Mouse (Mus musculus) urinary bladder, adult 2 months (tissue): ENCODE results near the gene Svip. TPM values are rescaled to one million over a fixed set of nuclear protein-coding genes. Genes with fewer than 3 reads are reported as not detected.

Source experiments
- DNase-seq: peaks from one replicate; pipeline ENCODE4 v3.0.0; 2022; ENCODE audit warnings: low spot score
- polyA plus RNA-seq: library from polyadenylated mRNA; depleted of rRNA; stranded (reverse); fragments of >200 nt; gene quantifications from 2 replicates; pipeline ENCODE4 v1.2.3, GENCODE M21; 2012; rRNA removed

The Svip gene
- polyA plus RNA-seq, 1 experiment = 13.5 TPM

DNA sequence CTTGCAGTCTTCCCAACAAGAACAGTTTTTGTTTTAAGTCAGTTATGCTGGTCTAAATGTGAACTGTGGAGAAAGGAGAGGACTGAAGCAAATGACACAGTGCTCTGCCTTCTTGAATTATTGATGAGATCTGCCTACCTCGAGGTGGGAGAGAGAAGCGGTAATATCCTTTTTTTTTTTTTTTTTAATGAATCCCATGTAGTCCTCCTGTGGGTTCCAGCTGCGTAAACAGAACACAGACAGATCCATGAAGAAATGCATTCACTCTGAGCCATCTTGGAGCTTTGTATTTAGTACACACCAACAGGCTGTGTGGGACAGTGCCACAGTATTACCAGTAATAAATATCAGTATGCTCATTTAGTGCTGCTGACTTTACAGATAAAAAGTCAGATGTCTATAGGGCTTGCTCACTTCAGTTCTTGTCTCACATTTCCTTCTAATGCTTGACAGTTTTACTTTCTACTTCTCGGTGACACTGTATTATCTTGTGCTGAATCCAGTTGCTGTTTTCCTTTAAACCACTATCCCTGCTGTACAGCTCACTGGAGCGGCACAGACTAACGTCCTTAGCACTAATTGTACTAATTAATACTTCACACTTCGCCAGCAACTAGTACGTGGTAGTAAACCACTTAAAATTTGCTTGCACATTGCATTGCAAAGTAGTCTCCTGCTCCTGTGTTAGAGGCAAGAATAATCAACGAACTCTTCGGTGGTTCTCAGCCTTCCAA lies 43.4 kb downstream of the Svip start:
- DNase-seq = no peak

- no peak for DNase-seq
Measured at GRCm38 (mm10) chr7:51960698-51961374, 45.0 kb downstream of the Svip start.

GRCm38 (mm10) chr7:51957766-51958165 lies 48.1 kb downstream of the Svip start:
- no peak for DNase-seq

DNA sequence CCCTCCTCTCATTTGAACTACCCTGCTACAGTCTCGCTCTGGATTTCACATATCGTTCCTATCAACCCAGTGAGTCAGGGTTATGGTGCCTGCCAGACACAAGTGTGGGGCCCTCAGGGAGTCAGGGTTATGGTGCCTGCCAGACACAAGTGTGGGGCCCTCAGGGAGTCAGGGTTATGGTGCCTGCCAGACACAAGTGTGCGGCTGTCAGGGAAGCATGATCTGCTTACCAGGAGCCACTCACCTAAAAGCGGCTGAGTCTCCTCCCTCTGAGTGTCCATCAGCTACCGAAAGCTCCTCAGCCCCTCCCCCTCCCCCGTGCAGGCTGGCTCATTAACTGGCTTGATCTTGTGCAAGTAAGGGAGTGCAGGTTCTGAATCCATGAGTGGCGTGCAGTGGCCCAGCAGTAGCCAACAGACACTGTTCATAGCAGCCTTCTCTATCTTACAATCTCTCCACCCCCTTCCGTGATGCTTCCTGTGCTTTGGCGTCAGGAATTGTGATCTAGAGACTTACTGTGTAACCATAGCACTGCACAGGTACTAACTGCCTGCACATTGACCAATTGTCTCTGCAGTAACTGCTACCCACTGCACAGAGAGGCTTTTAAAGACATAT lies 50.3 kb downstream of the Svip start:
- no peak for DNase-seq

Other genes with a start within 250 kb of the Svip start
- gene Gas2, start 144.0 kb downstream of the Svip start, polyA plus RNA-seq = 2.3 and 2.8 TPM in 2 replicates
- gene Fancf, start 143.8 kb downstream of the Svip start, polyA plus RNA-seq = 4.1 and 5.8 TPM in 2 replicates
- not detected in 2 replicates for gene 1700015G11Rik, start 9.7 kb upstream of the Svip start, polyA plus RNA-seq